Mouse (Mus musculus): ENCODE measurements around the gene Shbg. TPM values are rescaled to one million over a fixed set of nuclear protein-coding genes. Genes with fewer than 3 reads are reported as not detected.

The Shbg gene
- polyA plus RNA-seq (2015; fragmentation: Nextera tagmentation; extraction: Ambion mirVana): 0.22 TPM in 1 of 2 replicates, not detected in the other

DNA sequence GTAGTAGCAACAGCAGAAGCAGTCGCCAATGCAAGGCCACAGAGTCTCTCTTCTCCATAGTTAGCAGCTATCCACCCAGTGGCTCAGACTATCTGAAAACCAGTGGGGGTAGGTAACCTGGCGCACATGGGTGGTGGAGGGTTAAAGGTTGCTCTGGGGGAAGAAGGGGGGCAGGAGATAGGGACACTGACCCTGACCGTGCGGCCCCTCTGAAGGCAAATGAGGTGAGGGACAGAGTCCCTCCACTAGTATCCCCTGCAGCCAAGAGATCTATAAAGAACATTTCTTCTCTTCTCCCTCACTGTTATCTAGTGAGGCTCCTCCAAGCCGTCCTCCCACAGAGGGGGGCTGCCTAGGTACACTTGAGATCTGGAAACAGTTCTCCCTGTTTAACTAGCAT, at the start of gene Shbg:
Shbg (minus strand) TSS at position 101 of the 400 bp plus-strand sequence.
- H3K27ac ChIP-seq: no peak within 1 kb of the TSS
- H3K36me3 ChIP-seq: no peaks in the 10 kb centered on the region
- WGBS: 67% methylated on average over 5 of the region's 5 CpGs
- H3K4me1 ChIP-seq: peaks cover 12% of the 10 kb centered on the region
- H3K27me3 ChIP-seq: peaks cover 10% of the 10 kb centered on the region; the same call in 1 of the 2 replicates
- H3K4me2 ChIP-seq (replicated peaks): no peak within 1 kb of the TSS
- H3K9me3 ChIP-seq: no peaks in the 10 kb centered on the region
- 0 out of 2 replicates have a peak within 1 kb of the TSS, but pooled peaks have one; percentile 25 for H3K9ac ChIP-seq
- ATAC-seq (ENCODE audit: low FRiP score, low read depth): no peak
- no peak within 1 kb of the TSS for H3K4me3 ChIP-seq

DNA sequence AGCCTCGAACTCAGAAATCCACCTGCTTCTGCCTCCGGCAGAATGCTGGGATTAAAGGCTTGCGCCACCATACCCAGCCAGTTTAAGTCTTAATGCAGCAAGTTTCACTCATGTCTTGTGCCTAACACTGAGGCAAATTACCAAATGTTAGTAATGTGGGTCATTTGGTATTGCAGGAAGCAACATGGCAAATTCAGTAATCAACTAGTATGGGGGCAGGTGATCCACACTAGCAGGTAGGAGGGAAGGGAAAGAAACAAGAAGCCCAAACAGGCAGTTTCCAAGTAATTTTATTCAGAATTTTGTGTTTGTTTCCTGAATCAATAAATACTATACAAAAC, 48.9 kb upstream of the Shbg start:
- no peak for ATAC-seq (ENCODE audit: low FRiP score, low read depth)
- Histone ChIP-seq H3K27ac (no peak overlapping the region), H3K27me3 (no peaks in the 10 kb centered on the region), H3K4me2 (replicated peaks) (no peak overlapping the region), H3K9ac (no peak overlapping the region), H3K36me3 (peaks cover 71% of the 10 kb centered on the region), H3K9me3 (no peaks in the 10 kb centered on the region), H3K4me3 (no peak overlapping the region), H3K4me1 (peaks cover 27% of the 10 kb centered on the region)
- 84% methylated on average over 3 of the region's 3 CpGs for whole genome bisulfite sequencing

DNA sequence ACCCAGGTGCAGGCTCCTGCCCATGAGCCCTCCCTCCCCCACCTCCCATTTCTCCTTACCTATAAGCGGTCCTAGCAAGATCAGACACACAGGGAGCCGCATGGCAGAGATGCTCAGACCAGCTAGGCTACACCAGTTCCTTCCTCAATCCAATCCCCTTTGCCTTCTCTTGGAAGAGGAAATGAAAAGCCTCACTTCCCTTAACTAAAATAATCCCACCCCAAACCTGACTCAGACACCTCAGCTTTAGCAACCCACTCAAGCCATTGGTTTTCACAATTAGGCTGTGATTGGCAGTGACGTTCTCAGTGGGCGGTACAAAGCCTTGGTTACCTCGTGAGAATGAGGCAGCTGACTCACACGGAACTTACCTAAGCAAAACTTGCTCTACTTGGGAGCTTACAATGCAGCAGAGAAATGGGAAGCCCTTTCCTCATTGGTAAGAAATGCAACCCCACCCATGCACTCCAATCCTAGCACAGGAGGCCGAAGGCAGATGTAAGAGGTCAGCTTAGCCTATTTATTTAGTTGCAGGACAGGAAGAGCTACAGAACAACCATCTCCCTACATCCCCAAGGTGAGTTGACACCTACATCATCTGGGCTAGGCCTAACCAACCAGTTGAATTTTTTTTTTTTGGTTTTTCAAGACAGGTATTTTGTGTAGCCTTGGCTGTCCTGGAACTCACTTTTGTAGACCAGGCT, 48.4 kb upstream of the Shbg start, which contains the start of gene Cd68:
Cd68 (minus strand) TSS at position 193 of the 704 bp plus-strand sequence.
- Histone ChIP-seq H3K4me3 (no peak within 1 kb of the TSS), H3K4me2 (replicated peaks) (0 out of 2 replicates have a peak within 1 kb of the TSS, but pooled peaks have one; percentile 25), H3K4me1 (peaks cover 32% of the 10 kb centered on the region), H3K9ac (no peak within 1 kb of the TSS), H3K27ac (no peak within 1 kb of the TSS), H3K9me3 (no peaks in the 10 kb centered on the region), H3K27me3 (no peaks in the 10 kb centered on the region), H3K36me3 (peaks cover 71% of the 10 kb centered on the region)
- 24% methylated on average over 7 of the region's 7 CpGs for WGBS
- ATAC-seq (ENCODE audit: low FRiP score, low read depth): no peak

DNA sequence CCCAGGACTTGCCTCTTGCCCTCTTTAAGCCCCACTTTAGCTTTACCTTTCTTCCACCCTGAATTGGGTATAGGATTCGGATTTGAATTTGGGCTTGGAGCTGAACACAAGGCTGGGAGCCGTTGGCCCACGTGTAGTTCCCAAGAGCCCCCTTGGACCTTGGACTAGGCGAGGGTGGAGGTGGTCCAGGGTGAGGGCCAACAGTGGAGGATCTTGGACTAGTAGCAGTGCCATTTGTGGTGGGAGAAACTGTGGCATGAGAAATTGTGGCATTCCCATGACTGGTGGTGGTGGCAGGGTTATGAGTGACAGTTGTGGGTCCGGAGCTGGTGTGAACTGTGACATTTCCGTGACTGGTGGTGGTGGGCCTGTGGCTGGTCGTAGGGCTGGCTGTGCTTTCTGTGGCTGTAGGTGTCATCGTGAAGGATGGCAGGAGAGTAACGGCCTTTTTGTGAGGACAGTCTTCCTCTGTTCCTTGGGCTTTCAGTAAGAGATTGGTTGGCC, 47.8 kb upstream of the Shbg start:
- ATAC-seq (ENCODE audit: low FRiP score, low read depth): no peak
- 0 out of 2 replicates have a peak overlapping the region, but pooled peaks have one; percentile 25 for H3K4me2 ChIP-seq (replicated peaks)
- 70% methylated on average over 9 of the region's 9 CpGs for WGBS
- no peaks in the 10 kb centered on the region for H3K27me3 ChIP-seq
- H3K4me1 ChIP-seq: peaks cover 29% of the 10 kb centered on the region
- H3K27ac ChIP-seq: no peak overlapping the region
- no peak overlapping the region for H3K4me3 ChIP-seq
- H3K36me3 ChIP-seq: peaks cover 67% of the 10 kb centered on the region
- no peaks in the 10 kb centered on the region for H3K9me3 ChIP-seq
- H3K9ac ChIP-seq: no peak overlapping the region

DNA sequence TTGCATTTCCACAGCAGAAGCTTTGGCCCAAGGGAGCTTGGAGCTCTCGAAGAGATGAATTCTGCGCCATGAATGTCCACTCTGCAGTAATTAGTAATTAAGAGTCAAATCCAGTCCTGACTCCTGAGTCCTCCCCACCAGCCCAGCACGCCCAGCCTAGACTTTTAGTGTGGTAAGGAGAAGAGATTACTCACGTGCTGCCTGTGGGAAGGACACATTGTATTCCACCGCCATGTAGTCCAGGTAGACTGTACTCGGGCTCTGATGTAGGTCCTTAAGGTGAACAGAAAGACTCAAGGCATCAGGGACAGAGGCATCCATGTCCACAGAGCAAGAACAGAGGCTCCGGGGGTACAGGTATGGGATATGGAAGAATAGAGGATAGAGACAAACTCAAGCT, 47.1 kb upstream of the Shbg start:
- Histone ChIP-seq H3K36me3 (peaks cover 66% of the 10 kb centered on the region), H3K9me3 (no peaks in the 10 kb centered on the region), H3K4me2 (replicated peaks) (no peak overlapping the region), H3K27me3 (no peaks in the 10 kb centered on the region), H3K4me3 (no peak overlapping the region), H3K4me1 (peaks cover 22% of the 10 kb centered on the region), H3K9ac (no peak overlapping the region), H3K27ac (no peak overlapping the region)
- no peak for ATAC-seq (ENCODE audit: low FRiP score, low read depth)
- 94% methylated on average over 7 of the region's 7 CpGs for WGBS

- H3K36me3 ChIP-seq: peaks cover 63% of the 10 kb centered on the region
- no peak overlapping the region for H3K9ac ChIP-seq
- WGBS: 88% methylated on average over 6 of the region's 6 CpGs
- H3K4me1 ChIP-seq: peaks cover 14% of the 10 kb centered on the region
- peak overlapping the region; percentile 95; the same call in 1 of the 2 replicates for H3K27ac ChIP-seq
- no peak overlapping the region for H3K4me3 ChIP-seq
- ATAC-seq (ENCODE audit: low FRiP score, low read depth): no peak
- no peaks in the 10 kb centered on the region for H3K27me3 ChIP-seq
- no peaks in the 10 kb centered on the region for H3K9me3 ChIP-seq
- peak overlapping the region; percentile 65; the same call in 1 of the 2 replicates for H3K4me2 ChIP-seq (replicated peaks)
Observed at GRCm38 (mm10) chr11:69663795-69664194, 46.1 kb upstream of the Shbg start.

DNA sequence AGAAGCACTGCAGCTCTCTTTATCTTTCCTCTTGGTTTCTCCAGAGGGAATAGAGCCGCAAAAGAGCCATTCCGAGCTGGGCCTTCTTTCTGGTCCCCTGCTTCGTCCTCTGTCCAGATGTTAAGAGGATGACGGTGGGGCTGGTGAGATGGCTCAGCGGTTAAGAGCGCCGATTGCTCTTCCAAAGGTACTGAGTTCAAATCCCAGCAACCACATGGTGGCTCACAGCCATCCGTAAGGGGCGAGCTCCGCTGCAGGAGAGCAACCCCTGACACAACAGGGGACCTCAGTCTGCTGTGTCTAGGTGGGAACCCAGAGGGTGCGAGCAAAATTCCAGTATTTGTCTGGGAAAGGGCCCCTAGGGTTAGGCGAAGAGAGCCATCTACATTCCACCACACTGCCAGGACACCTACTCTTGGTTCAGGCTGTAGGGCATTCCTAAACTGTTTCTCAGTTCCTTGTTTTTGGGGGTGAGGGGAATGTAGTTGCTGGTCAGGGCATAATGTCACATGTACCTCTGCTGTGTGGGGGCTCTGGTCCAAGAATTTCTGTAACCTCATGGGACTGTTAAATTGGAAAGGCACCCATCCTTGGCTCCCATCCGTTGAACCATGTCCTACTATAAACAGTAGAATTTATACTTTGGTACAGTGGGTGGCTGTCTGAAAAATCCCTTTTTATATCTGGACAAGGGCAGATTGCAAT, 45.4 kb upstream of the Shbg start:
- H3K9ac ChIP-seq: peak overlapping the region; percentile 71
- peak overlapping the region; percentile 65 for H3K4me2 ChIP-seq (replicated peaks)
- no peaks in the 10 kb centered on the region for H3K9me3 ChIP-seq
- no peaks in the 10 kb centered on the region for H3K27me3 ChIP-seq
- peaks cover 63% of the 10 kb centered on the region for H3K36me3 ChIP-seq
- H3K27ac ChIP-seq: peak overlapping the region; percentile 95
- ATAC-seq (ENCODE audit: low FRiP score, low read depth): 0 out of 2 replicates have a peak, but pooled peaks have one; percentile 2
- H3K4me3 ChIP-seq: peak overlapping the region; percentile 57
- peaks cover 14% of the 10 kb centered on the region for H3K4me1 ChIP-seq
- 69% methylated on average over 13 of the region's 13 CpGs for WGBS

DNA sequence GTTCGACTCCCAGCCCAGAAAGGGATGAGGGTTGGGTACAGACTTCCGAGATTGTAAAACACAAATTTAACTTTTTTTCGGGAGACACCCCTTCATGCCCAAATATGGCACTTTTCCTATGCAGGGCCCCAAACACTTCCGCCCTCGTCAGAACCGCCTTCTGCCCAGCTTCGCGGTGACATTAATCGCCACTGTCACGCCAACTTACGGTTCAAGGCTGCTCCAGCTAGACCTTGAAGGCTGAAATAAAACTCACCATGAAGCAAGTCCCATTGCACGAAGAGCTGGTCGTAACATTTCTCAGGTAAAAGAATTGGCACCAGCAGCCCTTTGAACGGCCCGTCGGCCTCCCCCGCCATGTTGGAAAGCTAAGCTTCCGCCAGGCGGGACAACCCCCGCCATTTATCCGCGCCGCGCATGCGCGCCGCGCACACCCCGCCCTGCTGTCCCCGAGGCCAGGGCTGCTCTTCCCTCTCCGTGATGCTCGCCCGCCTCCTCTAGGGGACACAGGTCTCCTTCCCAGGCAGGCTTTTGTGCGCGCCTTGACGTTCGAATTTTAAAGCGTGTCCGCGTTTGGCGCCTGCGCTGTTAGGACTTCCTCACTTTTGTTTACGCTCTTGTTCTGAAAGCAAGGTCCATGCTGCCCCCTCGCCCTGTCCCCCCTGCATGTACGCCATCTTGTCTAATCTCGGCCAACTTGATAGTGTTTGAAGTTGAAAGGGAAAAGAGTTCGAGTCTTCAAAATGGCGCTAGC, 44.7 kb upstream of the Shbg start, which contains the start of gene Mpdu1:
Mpdu1 (minus strand) TSS at position 430 of the 754 bp plus-strand sequence.
- Histone ChIP-seq H3K4me2 (replicated peaks) (peak within 1 kb of the TSS; percentile 65), H3K4me3 (peak within 1 kb of the TSS; percentile 57), H3K9ac (peak within 1 kb of the TSS; percentile 71), H3K27ac (peak within 1 kb of the TSS; percentile 95), H3K36me3 (peaks cover 63% of the 10 kb centered on the region), H3K9me3 (no peaks in the 10 kb centered on the region), H3K27me3 (no peaks in the 10 kb centered on the region), H3K4me1 (peaks cover 14% of the 10 kb centered on the region)
- peak; percentile 94 for ATAC-seq (ENCODE audit: low FRiP score, low read depth)
- under 1% methylated on average over 48 of the region's 48 CpGs for WGBS

- peak overlapping the region; percentile 71 for H3K9ac ChIP-seq
- H3K27ac ChIP-seq: peak overlapping the region; percentile 95; the same call in 1 of the 2 replicates
- H3K4me2 ChIP-seq (replicated peaks): peak overlapping the region; percentile 65
- H3K27me3 ChIP-seq: no peaks in the 10 kb centered on the region
- no peaks in the 10 kb centered on the region for H3K9me3 ChIP-seq
- no peak for ATAC-seq (ENCODE audit: low FRiP score, low read depth)
- H3K4me3 ChIP-seq: peak overlapping the region; percentile 57
- 82% methylated on average over 3 of the region's 3 CpGs for WGBS
- H3K36me3 ChIP-seq: peaks cover 66% of the 10 kb centered on the region
- peaks cover 19% of the 10 kb centered on the region for H3K4me1 ChIP-seq
Observed at GRCm38 (mm10) chr11:69661221-69661881, 43.6 kb upstream of the Shbg start.

- H3K36me3 ChIP-seq: peaks cover 61% of the 10 kb centered on the region
- WGBS: 80% methylated on average over 15 of the region's 15 CpGs
- H3K4me3 ChIP-seq: no peak overlapping the region; the same call in 1 of the 2 replicates
Observed at GRCm38 (mm10) chr11:69657462-69657881, 39.8 kb upstream of the Shbg start.

More at GRCm38 (mm10) chr11:69657462-69657881, 39.8 kb upstream of the Shbg start:
- H3K4me2 ChIP-seq (replicated peaks): no peak overlapping the region
- H3K9ac ChIP-seq: no peak overlapping the region
- ATAC-seq (ENCODE audit: low FRiP score, low read depth): no peak
- no peak overlapping the region for H3K27ac ChIP-seq
- no peaks in the 10 kb centered on the region for H3K27me3 ChIP-seq
- peaks cover 32% of the 10 kb centered on the region for H3K4me1 ChIP-seq
- no peaks in the 10 kb centered on the region for H3K9me3 ChIP-seq

Measured in limb, embryonic 13.5 days (tissue).